Mouse (Mus musculus) CD4-positive, CD25-positive, alpha-beta regulatory T cell, adult 2 months (primary cell): ENCODE measurements around the gene Mfsd6.

Experiments
- DNase-seq: peaks from one replicate; pipeline ENCODE4 v3.0.0-alpha.2; 2012; ENCODE audit warnings: low read depth, low spot score

Gene Mfsd6

GRCm38 (mm10) chr1:52727056-52727900 is at the start of gene Mfsd6:
Gene Mfsd6, minus strand, starts transcription at chr1:52727462.
- DNase-seq: peak; percentile 62

GRCm38 (mm10) chr1:52765176-52766111 is 38.2 kb upstream of the Mfsd6 start:
- DNase-seq: no peak

- peak; percentile 25 for DNase-seq
These were observed 36.9 kb upstream of the Mfsd6 start for GRCm38 (mm10) chr1:52763894-52764809.

GRCm38 (mm10) chr1:52758174-52758573 is 30.9 kb upstream of the Mfsd6 start:
- DNase-seq: no peak

GRCm38 (mm10) chr1:52754331-52754730 is 27.1 kb upstream of the Mfsd6 start:
- no peak for DNase-seq

GRCm38 (mm10) chr1:52753828-52754227 is 26.6 kb upstream of the Mfsd6 start:
- DNase-seq: no peak

GRCm38 (mm10) chr1:52752706-52753105 is 25.4 kb upstream of the Mfsd6 start:
- DNase-seq: no peak

GRCm38 (mm10) chr1:52751634-52752033 is 24.4 kb upstream of the Mfsd6 start:
- DNase-seq: peak; percentile 14

GRCm38 (mm10) chr1:52749978-52750377 is 22.7 kb upstream of the Mfsd6 start:
- no peak for DNase-seq

- DNase-seq: peak; percentile 79
These were observed 21.0 kb upstream of the Mfsd6 start for GRCm38 (mm10) chr1:52748260-52748659.

GRCm38 (mm10) chr1:52742567-52742966 is 15.3 kb upstream of the Mfsd6 start:
- DNase-seq: no peak

GRCm38 (mm10) chr1:52734208-52734607 is 6.9 kb upstream of the Mfsd6 start:
- DNase-seq: no peak

GRCm38 (mm10) chr1:52730258-52730657 is 3.0 kb upstream of the Mfsd6 start:
- no peak for DNase-seq

- no peak for DNase-seq
These were observed 1.7 kb upstream of the Mfsd6 start for GRCm38 (mm10) chr1:52728857-52729489.

- DNase-seq: peak; percentile 64
These were observed 749 bp downstream of the Mfsd6 start for GRCm38 (mm10) chr1:52726371-52727055.

GRCm38 (mm10) chr1:52722586-52722985 is 4.7 kb downstream of the Mfsd6 start:
- no peak for DNase-seq

- peak; percentile 49 for DNase-seq
These were observed 8.2 kb downstream of the Mfsd6 start for GRCm38 (mm10) chr1:52719096-52719495.

- no peak for DNase-seq
These were observed 9.1 kb downstream of the Mfsd6 start for GRCm38 (mm10) chr1:52718068-52718748.

- DNase-seq: no peak
These were observed 12.8 kb downstream of the Mfsd6 start for GRCm38 (mm10) chr1:52714451-52714850.

GRCm38 (mm10) chr1:52714021-52714420 is 13.2 kb downstream of the Mfsd6 start:
- no peak for DNase-seq
